Mouse (Mus musculus) ovary, adult 18-20 months (tissue): ENCODE measurements around the gene Vmn2r93.

ENCODE experiments used
- DNase-seq: peaks from one replicate; pipeline ENCODE4 v3.0.0; 2022; ENCODE audit warnings: low spot score, mixed read lengths

Gene Vmn2r93

GRCm38 (mm10) chr17:18297799-18298198 lies at the start of gene Vmn2r93:
Vmn2r93 (plus strand) TSS chr17:18298099.
- DNase-seq: no peak

GRCm38 (mm10) chr17:18277656-18278055 lies 20.2 kb upstream of the Vmn2r93 start, which contains the start of gene Vmn2r94:
Vmn2r94 (minus strand) TSS chr17:18277756.
- DNase-seq: no peak

- DNase-seq: no peak
Measured at GRCm38 (mm10) chr17:18323031-18323430, 25.1 kb downstream of the Vmn2r93 start.

DNA sequence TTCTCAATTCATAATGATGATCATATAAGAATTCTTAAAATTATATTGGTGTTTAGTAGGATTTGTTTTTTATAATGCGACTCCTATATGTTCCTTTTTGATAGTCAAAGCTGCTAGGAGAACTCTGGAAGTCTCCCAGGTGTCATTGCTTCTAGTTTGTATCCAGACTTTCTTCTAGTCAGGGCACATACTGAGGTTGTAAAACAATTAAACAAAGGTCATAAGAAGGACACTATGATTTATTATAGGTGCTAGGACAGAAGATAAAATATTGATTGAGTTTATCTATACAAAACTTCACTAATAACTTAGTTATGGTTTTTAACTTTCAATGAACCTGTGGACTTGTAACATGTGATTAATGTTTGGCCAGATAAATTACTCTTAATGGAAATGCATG lies 62.1 kb downstream of the Vmn2r93 start:
- no peak for DNase-seq

DNA sequence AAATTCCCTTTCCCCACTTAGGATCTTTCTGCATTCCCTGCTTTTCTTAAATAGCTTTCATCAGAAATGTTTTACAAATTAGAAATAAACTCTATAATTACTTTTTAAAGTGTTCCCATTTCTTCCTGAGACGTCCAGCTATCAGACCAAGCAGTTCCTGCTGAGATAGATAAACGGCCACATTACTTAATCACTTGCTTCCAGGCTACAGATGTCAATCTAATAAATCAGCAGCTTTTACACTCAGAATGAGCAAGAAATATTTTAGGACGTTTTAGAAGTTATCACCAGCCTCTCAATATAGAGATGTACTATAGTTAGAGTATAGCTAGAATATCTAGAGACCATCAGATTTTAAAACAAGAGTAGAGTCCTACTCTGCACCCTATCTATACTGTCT lies 62.7 kb downstream of the Vmn2r93 start:
- DNase-seq: no peak
